Mouse (Mus musculus) cerebellum, adult 11-12 months (tissue): Measurements from ENCODE around the gene Taf12.

Experiments
- DNase-seq: peaks from one replicate; pipeline ENCODE4 v3.0.0; 2022

Taf12 gene

DNA sequence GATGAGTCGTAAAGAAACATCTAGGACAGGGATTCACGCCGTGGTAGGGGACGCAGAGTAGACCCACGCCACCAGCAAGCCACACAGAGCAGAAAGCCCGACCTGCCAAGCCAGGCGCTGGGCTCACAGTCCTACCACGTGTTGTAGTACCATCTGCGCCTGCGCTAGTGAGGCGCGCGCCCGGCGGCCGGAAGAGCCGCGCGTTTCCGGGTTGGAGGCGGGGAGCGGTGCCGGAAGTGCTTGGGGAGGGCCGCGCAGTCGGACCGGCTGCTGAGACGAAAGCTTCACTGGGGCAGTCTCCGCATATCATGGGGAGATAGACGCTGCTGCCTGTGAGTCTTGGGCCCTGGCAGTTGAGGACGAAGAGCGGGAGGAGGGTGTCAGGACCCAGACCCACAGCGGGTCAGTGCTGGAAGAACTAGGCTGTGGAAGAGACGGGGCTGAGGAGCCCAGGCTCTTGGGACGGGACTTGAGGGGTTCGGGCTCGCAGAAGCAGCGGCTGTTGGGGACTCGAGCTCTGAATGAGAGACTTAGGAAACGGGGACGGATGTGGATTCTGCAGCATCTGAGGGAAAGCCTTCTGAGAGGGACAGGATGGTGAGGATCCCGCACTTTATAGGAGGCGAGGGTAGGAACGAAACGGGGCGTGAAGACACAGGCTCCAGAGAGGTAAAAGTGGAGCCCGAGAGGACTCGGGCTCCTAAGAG, at the start of gene Taf12:
Gene Taf12, plus strand, starts transcription at position 220 of the 707 bp plus-strand sequence.
- DNase-seq = peak; percentile 94

DNA sequence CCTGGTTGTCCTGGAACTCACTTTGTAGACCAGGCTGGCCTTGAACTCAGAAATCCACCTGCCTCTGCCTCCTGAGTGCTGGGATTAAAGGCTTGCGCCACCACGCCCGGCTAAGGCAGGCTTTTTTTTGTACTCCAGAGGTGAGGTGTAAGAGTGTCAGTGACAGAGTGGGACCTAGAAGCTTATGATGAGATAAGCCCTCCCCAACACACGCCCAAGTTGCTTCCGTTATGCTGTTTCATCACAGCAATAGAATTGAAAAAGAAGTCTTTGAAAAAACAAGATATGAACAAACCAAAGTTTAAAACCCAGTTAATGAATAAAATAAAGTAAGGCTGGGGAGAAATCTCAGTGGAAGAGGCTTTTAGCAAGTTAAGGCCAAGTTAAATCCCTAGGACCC, 43.8 kb upstream of the Taf12 start:
- DNase-seq = no peak

DNA sequence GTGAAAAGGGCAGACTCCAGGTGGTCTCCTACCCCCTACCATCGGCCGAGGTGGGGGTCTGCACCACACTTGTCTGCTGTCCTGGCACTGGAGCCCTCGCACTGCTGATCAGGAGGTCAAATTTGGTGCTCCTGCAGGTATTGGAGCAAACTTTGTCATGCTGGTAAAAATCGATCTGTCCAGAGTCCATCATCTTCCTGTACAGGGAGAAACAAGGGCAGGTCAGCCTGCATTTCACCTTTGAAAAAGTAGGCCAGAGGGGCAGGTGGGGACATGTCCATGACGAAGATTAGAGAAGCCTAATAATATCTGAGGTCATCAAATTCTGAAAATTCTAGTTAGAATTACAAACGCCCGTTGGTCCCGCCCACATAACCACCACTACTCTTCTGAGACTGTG, 39.5 kb upstream of the Taf12 start:
- DNase-seq = no peak

DNA sequence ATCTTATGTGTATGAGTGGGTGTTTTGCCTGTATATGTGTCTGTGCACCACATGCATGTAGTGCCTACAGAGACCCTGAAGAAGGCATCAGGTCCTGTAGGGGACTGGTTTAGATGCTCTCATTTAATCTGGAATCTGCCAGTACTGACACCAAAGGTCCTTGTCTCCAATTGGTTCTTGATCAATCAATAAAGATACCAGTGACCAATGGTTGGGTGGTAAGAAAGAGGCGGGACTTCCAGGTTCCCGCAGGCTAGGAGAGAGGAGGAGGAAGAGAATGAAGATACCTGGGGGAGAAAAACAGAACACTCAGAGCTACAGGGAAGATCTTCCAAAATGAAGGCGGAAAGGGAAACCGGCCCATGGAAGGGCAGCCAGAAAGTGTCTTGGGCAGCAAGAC, 35.8 kb upstream of the Taf12 start:
- DNase-seq = no peak

DNA sequence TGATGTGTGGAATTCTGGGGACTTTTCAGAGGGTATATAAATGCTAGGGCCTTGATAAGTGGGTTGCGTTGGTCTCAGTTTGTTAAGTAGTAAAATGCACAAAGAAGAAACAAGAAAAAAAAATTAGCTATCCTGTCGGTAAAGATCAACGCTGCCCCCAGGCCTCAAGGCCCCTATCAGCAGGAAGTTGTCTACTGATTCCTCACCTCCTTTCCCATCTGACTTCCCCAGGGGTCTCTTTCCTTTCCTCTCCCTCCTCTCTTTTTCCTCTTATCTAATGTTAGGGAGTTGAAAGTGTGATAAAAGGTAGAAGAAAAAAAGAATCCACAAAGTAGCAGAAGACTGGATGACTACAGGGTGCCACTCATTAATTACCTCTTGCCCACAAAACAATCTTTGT, 33.8 kb upstream of the Taf12 start:
- no peak for DNase-seq

DNA sequence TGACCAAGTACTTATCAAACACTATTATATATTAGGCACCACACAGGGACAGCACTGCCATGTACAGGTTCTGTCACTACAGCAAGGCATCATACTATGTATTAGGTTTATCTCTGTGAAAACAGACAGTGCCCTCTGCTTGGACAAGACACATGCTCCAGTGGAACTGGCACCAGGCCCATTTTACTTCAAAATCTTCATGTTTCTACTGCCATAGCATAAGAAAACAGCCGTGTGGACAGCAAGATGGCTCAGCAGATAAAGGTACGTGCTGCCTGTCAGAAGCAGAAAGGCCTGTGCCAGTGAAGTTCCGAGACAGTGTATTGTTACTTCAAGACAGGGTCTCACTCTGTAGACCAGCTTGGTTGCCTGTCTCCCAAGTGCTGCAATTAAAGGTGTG, 33.0 kb upstream of the Taf12 start:
- DNase-seq = no peak

DNA sequence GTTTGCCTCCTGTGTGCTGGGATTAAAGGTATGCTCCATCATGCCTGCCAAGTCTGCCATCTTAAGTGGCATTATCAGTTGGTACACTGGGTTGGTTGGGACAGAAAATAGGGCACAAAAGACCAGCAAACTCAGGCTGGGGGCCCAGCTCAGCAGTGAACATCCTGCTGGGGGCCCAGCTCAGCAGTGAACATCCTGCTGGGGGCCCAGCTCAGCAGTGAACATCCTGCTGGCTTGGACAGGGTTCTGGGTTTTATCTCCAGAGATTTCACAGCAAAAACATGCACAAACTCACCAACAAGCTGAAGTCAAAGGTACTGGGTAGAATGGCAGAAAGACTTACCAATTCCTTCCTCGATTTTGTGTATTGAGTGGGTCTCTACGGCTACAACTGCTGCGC, 28.5 kb upstream of the Taf12 start:
- no peak for DNase-seq

DNA sequence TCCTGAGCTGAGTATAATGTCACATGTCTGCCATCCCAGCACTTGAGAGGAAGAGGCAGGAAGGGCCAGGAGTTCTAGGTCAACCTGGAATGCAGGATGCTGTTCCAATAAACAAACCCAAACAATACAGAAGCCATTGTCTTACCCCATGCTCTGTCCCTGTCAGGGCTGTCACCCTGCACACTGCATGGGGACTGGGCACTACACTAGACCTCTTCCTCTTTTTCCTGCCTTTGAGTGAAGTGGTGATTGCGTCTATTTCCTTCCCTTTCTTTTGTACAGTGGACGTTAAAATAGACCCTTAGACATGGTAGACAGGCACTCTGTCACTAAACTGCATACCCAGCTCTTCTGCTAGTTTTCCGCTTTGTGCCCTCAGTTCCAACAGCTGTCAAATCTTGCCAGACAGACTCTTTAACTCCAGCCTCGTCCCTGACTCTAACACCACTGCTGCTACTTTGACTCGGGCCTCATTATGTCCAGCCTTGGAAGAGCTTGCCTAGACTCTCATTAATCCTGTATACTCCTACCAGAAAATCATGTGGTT, 26.7 kb upstream of the Taf12 start:
- no peak for DNase-seq

DNA sequence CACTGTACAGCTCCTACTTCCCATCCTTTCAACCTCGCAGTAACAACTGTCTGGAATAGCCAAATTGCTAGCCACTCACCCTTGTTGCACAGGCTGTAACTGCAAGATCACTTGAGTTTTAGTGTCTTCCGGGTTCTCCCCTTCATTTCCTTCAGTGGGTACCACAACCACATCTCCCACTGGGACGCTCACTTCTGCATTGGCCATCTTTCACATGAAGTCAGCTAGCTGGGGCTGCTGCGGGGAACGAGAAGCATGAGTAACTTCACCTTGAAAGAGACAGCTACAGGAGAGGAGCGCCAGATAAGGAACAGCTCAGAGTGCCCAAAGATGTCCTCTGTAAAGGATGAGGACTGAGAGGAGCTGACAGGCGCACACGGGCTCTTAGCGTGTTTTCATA, 22.6 kb upstream of the Taf12 start:
- DNase-seq = no peak

DNA sequence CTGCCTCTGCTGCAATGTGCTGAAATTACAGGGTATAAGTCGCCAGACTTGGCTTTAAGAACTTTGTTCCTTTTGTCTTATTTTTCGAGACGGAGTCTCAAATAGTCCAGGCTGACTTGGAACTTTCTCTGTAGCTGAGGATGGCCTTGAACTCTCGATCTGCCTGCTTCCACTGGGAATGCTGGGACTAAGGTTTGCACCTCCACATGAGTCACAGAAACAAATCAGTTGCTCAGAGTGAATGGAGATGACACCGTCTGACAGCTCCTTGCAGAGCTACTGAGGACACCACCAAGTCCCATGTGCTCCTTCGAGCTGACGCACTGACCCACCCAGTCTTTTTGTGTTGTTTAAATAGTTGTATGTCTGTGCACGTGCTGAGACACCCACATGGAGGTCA, 21.0 kb upstream of the Taf12 start:
- DNase-seq = no peak

DNA sequence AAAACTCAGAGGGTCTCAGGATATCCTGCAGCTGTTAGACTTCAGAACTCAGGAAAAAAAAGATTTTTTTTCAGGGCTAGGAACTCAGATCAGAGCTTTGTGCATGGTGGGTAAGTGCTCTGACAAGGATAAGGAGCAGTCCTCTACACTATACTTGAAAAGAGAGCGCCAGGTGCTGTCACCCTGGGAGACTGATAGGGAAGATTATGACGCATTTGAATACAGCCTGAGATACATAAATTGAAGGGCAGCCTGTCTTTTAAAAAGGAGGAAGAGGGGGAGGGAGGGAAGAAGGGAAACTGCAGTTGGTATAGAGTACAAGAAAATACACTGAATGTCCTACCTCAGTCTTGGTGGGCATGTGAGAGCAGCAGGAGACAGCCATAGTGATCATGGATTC, 20.6 kb upstream of the Taf12 start:
- DNase-seq = no peak

DNA sequence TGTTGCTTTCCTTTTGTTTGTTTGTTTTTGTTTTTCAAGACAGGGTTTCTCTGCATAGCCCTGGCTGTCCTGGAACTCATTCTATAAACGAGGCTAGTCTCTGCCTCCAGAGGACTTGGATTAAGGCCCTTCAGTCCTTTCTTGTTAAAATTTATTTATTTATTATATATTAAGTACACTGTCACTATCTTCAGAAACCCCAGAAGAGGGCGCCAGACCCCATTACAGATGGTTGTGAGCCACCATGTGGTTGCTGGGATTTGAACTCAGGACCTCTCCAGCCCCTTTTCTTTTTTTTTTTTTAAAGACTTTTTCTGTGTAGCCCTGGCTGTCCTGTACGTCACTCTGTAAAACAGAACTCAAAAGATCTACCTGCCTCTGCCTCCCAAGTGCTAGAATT, 19.2 kb upstream of the Taf12 start:
- no peak for DNase-seq

DNA sequence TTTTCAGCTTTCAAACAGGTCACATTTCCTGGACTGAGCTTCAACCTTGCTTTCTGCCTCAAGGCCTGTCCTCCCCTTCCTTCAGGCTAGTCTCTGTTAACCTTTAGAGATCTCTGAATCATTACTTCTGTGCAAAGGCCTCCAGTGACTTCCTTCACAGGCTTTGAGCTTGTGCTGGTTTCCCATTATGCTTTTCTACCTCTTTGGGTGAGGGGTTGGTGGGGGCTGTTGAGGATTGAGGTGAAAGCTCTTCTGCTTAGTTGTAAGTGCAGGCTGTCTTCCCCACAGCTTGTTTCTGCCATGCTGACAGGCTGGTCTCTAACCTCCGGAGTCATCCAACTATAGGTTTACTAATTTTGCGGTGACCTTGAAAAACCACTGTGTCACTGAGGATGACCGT, 17.8 kb upstream of the Taf12 start:
- no peak for DNase-seq

DNA sequence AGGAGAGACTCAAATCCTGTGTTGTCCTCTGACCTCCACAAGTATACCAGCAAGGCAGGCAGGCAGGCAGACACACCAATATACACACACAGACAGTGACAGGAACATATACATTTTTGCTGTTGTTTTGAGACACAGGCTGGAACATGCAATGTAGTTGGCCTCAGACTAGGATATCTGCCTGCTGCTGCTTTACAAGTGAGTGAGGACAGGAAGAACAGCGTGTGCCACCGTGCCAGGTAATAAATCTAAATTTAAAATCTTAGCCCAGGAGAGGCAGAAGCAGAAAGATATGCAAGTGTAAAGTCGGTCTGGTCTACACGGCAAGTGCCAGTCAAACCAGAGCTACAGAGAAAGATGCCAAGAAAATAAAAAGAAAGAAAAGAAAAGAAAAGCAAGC, 14.9 kb upstream of the Taf12 start:
- DNase-seq = no peak

DNA sequence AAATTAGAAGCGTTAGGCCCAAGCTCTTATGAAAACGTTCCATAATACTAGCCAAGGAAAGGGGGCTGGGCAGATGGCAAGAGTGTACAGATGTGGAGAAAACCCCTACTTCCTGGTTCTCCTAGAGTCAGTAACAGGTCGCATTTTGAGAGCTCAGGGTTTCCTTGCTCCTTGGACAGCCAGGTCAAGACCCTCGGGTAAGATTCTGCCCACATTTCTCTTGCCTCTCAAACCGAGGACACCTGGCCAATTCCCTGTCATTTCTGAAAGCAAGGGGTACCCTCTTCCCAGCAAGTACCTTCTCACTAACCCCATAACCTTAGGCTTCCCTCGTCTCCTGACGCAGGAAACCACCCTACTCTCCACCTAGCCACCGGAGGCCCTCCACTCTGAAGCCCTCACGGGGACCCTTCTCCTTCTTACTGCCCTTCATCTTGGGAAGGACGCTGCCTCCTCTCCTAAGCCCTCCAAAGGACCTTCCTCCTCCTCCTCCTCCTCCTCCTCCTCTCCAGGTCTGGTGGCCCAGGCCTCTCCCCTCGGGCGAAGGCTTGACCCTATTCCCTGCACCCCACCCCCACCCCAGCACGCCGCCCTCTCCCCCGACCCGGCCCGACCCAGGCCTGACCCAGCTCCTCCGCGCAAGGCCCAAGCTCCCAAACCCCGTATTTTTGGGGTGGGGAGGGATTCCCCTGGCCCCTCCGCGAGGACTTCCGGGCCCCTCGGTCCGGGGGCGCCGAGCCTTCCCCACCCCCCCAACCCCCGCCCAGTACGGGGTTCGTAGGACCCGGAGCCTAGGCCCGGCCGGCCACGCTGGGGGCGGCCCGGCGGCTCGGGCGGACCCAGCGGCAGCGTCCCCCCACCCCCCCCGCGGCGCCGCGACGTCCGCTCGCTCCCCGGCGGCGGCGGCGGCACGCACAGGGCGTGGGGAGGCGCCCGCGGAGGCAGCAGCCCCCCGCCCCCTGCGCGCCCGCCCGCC, 13.5 kb upstream of the Taf12 start:
- peak; percentile 50 for DNase-seq

DNA sequence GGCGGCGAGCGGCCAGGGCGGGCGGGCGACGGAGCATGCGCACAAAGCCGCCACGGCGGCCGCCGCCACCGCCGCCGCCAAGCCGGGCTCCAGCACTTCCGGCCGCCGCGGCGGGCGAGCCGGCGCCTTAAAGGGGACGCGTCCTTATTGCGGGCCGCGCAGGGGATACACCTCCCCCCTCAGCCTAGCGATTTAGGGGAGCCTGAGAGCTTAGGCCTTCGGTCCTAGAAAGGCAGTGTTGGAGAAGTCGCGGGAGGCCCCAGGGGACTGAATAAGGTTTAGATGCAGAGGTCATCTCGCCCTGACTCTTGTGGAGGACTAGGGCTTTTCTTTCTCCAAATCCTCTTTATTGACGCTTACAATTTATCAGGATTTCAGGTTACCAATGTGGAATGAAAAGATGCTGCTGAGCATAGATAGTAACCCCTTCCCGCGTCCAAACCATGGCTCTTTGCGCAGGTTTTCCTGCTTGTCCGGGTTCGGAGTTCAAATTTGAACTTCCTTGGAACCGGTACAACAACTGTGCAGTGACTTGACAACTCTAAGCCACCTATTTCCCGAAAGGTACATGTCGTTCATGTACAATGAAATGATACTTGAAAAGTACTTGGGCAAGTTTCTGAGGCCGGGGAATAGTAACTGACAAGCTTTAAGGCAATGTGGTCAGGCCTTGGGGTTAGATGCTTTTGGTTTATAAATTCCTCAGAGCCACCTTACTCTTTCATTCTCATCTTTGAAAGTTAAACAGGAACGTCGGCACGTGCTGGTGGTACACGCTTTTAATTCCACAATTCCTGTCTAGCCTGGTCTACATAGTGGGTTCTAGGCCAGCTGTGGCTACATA, 12.4 kb upstream of the Taf12 start, which contains the start of gene Gmeb1:
Gene Gmeb1, minus strand, starts transcription at position 89 of the 844 bp plus-strand sequence.
- peak; percentile 84 for DNase-seq

DNA sequence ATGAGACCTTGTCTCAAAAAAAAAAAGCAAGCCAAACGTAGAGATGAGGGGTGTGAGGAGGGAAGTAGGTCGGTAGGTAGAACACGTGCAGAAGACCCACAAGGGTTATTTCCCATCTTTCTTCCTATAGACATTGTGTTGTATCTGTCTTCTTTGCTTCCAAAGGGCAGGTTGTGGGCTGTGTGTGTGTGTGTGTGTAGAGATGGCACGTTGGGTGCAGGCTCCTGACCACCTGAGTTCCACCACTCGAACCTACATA, 11.9 kb upstream of the Taf12 start:
- no peak for DNase-seq

DNA sequence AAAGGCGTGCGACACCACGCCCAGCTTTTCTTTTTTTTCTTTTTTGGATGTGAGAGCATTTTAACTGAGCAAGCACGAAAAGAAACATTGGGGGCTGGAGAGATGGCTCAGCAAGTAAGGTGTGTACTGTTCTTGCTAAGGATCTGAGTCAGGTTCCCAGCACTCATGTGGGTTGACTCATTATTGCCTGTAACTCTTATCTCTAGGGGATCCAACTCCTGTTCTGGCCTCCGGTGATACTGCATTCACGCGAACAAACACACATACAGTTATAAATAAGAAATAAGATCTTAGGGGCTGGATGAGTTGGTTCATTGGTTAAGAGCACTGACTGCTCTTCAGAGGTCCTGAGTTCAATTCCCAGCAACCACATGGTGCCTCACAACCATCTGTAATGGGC, 10.9 kb upstream of the Taf12 start:
- no peak for DNase-seq

DNA sequence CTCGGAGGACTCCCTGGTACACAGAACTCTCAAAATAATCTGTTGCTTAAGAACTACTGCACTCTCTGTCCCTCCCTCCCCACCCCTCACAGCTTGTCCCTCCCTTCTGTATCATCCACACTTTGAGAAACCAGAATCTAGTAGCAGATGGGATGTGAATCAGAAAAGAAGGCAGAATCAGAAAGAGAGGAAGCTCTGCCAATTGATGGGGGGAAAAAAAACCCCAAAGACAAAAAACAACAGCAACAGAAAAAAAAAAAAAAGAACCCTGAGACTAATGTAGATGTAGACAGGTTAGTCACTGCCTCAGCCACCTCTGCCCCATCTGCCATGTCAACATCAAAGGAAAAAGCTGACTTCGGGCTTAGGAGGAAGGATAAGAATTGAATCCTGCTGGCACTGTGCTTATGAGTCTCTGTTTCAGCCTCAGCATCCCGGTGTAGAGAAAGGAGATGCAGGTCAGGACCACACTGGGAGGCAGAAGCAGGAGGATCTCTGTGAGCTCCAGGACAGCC, 7.3 kb upstream of the Taf12 start:
- no peak for DNase-seq

DNA sequence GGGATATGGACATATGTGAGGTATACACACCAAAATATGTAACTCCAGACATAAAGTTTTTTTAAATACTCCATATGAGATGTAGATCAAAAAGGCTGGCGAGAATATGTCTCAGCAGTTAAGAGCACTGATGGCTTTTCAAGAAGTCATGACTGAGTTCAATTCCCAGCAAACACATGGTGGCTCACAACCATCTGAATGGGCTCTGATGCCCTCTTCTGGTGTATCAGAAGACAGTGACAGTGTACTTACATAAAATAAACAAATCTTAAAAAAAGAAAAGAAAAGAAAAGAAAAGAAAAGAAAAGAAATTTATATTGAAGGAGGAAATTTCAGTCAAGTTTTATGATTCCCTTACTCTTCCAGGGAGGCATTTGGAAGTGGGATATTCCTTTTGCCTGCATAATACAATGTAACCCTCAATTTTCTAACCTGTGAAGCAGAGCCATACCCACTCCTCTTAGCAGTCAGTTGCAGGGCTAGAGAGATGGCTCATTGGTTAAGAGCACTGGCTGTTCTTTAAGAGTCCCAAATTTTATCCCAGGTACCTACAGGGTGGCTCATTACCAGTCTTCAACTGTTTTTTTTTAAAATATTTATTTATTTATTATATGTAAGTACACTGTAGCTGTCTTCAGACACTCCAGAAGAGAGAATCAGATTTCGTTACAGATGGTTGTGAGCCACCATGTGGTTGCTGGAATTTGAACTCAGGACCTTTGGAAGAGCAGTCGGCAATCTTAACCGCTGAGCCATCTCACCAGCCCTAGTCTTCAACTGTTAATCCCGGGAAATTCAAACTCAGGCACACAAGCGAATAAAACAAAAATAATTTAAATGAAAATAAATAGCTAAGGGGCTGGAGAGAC, 5.1 kb upstream of the Taf12 start:
- DNase-seq = no peak

DNA sequence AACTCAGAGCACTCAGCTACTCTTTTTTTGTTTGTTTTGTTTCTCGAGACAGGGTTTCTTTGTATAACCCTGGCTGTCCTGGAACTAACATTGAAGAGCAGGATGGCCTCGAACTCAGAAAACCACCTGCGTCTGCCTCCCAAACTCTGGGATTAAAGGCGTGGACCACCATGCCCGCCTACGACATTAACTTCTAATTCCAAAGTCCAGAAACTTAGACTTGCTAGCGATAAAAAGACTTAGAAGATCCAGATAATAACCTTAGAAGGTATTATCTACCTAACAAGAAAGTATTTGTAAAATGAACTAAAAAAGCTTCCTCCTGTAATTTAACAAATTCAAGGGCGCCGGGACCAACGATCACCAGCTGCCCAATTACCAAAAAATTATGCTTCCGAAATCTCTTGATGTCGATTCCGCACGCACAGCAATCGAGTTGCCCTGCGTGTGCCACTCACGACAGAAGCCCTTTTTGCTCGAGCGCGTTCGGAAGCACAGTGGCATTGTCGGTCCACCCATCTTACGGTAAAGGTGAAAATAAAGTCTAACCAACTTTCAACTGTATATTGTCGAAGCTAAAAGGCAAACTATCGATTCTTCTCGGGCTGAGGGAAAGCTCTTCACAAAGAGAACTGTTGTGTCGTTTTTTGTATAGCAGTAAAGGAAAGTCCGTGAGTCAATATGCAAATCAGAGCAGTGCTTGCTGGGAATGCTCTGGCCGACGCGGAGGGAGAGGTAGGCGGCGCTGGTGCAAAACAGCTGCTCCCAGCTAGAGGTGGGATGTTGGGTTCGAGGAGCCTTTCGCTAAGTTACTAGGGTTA, 4.2 kb upstream of the Taf12 start:
- peak; percentile 84 for DNase-seq
